Mouse (Mus musculus): ENCODE results near the gene Srpk1. TPM values are rescaled to one million over a fixed set of nuclear protein-coding genes. Genes with fewer than 3 reads are reported as not detected.
"Not testable (repeated sequence)": the region's sequence is repeated elsewhere in the genome, so short reads cannot be mapped to it uniquely, and the experiment has no call there.

Srpk1 gene
- polyA plus RNA-seq, 1 experiment from 2014 or later: 37.1 TPM

DNA sequence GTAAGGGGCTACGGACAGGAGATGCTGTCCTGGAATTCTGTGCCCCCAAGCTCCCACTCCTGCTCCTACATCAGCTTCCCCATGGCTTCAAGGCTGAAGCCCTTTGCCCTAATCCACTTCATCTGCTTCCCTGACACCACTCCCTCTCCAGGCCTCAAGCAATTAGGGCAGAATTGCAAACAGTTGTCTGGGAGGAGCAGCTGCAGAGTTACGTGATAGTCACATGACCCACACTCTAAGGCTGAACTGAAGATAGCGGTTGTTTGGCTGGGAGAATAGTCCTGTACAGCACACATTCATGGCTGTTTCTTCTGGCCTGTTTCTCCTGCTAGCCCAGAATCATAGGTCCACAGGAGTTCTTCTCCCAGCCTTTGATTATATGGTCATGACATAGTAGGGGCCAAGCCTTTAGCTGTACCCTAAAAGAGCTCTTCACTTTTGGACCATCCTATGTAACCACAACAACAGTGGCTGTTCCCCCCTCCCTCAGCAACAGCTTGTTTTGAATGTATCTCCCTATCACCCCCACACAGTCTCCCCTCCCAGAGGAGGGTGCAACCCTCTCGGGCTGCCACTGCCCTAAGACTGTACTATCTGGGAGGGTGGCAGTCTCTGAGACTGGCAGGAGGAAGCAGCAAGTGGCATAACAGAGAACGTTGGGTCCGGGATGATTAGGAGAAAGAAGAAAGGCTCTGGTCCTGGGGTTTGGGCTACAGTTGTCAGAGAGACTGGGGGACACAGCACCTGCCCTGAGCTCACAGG, 65.7 kb downstream of the Srpk1 start:
- Histone ChIP-seq H3K4me3 (ENCODE audit: low read depth, low read length) (no peak overlapping the region), H3K27me3 (replicated peaks; ENCODE audit: insufficient read depth, low read length) (no peaks in the 10 kb centered on the region), H3K9ac (replicated peaks; ENCODE audit: low read depth) (no peak overlapping the region), H3K36me3 (ENCODE audit: insufficient read depth, low read length) (no peaks in the 10 kb centered on the region), H3K27ac (ENCODE audit: low read length) (no peak overlapping the region), H3K4me1 (ENCODE audit: insufficient read depth, low read depth, low read length) (no peaks in the 10 kb centered on the region), H3K9me3 (ENCODE audit: low read length) (no peaks in the 10 kb centered on the region), H3K4me2 (replicated peaks; ENCODE audit: low read depth, low read length) (no peak overlapping the region)
- ATAC-seq (peak; percentile 45), DNase-seq (ENCODE audit: low spot score) (peak; percentile 62)
- TF ChIP-seq EP300 (IDR thresholded peaks at IDR 0.05) (no peak), CTCF (IDR thresholded peaks at IDR 0.05) (peak; percentile 3; the same call in 1 of the 2 replicates)
- WGBS: 41% methylated on average over 6 of the region's 6 CpGs

DNA sequence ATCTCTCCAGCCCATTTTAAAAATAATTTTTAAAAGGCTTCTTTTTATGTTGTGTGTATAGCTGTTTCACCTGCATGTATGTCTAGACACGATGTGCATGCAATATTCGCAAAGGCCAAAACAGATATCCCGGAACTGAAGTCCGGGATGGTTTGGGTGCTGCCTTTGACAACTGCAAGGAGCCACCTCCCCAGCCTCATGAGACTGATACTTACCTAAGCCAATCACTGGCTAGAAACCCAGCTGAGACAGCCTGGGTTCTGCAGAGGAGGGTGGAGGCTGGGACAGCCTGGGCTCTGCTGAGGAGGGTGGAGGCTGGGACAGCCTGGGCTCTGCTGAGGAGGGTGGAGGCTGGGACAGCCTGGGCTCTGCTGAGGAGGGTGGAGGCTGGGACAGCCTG, 68.5 kb downstream of the Srpk1 start:
- not testable (repeated sequence) for H3K27me3 ChIP-seq (replicated peaks; ENCODE audit: insufficient read depth, low read length); H3K4me3 ChIP-seq (ENCODE audit: low read depth, low read length); DNase-seq (ENCODE audit: low spot score); H3K9me3 ChIP-seq (ENCODE audit: low read length); ATAC-seq; H3K4me1 ChIP-seq (ENCODE audit: insufficient read depth, low read depth, low read length); H3K9ac ChIP-seq (replicated peaks; ENCODE audit: low read depth); H3K27ac ChIP-seq (ENCODE audit: low read length); H3K36me3 ChIP-seq (ENCODE audit: insufficient read depth, low read length); H3K4me2 ChIP-seq (replicated peaks; ENCODE audit: low read depth, low read length)
- WGBS: 91% methylated on average over 4 of the region's 4 CpGs

DNA sequence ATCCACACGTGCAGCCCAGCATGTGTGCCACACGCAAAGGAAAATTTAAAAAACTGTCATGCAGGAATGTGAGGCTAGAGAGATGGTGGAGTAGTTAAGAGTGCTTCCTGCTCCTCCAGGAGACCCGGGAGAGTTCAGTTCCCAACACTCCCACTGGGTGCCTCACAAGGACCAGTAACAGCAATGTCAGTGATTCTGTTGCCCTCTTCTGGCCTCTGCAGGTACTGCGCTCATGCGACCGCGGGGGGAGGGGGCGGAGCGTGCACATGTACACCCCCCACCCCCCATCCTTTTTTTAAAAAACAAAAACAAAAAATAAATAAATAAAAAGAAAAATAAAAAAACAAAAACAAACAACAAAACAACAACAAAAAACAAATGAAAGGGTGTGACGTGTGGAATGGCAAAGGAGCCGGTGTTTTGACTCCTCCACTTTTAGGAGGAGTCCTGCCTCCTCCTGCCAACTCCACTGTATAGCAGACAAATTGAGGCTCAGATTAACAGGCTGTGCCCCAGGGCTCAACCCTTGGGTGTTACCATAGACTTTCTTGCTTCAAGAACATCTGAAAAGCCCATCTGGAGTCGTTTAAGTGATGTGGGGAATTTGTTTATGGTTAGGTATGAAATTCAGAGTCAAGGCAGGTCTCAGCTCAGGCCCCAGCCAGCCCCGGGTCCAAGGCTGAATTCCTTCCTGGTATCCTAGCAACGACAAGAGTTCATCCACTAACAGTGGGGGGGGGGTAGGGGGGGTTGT, 69.3 kb downstream of the Srpk1 start:
- H3K36me3 ChIP-seq (ENCODE audit: insufficient read depth, low read length): no peaks in the 10 kb centered on the region
- peak; percentile 72 for DNase-seq (ENCODE audit: low spot score)

GRCm38 (mm10) chr17:28549111-28549510, 73.4 kb downstream of the Srpk1 start, which contains the start of gene Clpsl2:
TSS of gene Clpsl2 (plus strand) at chr17:28549411.
- H3K27ac ChIP-seq (ENCODE audit: low read length): no peak within 1 kb of the TSS
- TF ChIP-seq CTCF (IDR thresholded peaks at IDR 0.05) (no peak), EP300 (IDR thresholded peaks at IDR 0.05) (no peak)
- ATAC-seq (no peak), DNase-seq (ENCODE audit: low spot score) (no peak)
- H3K4me1 ChIP-seq (ENCODE audit: insufficient read depth, low read depth, low read length): no peaks in the 10 kb centered on the region
- no peak within 1 kb of the TSS for H3K4me3 ChIP-seq (ENCODE audit: low read depth, low read length)
- H3K27me3 ChIP-seq (replicated peaks; ENCODE audit: insufficient read depth, low read length): no peaks in the 10 kb centered on the region
- H3K36me3 ChIP-seq (ENCODE audit: insufficient read depth, low read length): no peaks in the 10 kb centered on the region
- H3K4me2 ChIP-seq (replicated peaks; ENCODE audit: low read depth, low read length): no peak within 1 kb of the TSS
- H3K9ac ChIP-seq (replicated peaks; ENCODE audit: low read depth): no peak within 1 kb of the TSS
- 76% methylated on average over 14 of the region's 14 CpGs for WGBS
- H3K9me3 ChIP-seq (ENCODE audit: low read length): no peaks in the 10 kb centered on the region

More for the DNA sequence above, 69.3 kb downstream of the Srpk1 start:
- Histone ChIP-seq H3K27me3 (replicated peaks; ENCODE audit: insufficient read depth, low read length) (no peaks in the 10 kb centered on the region), H3K4me3 (ENCODE audit: low read depth, low read length) (no peak overlapping the region), H3K4me1 (ENCODE audit: insufficient read depth, low read depth, low read length) (no peaks in the 10 kb centered on the region), H3K4me2 (replicated peaks; ENCODE audit: low read depth, low read length) (no peak overlapping the region), H3K9ac (replicated peaks; ENCODE audit: low read depth) (no peak overlapping the region), H3K27ac (ENCODE audit: low read length) (no peak overlapping the region), H3K9me3 (ENCODE audit: low read length) (no peaks in the 10 kb centered on the region)
- peak; percentile 72 for ATAC-seq
- 6% methylated on average over 14 of the region's 14 CpGs for WGBS
- TF ChIP-seq CTCF (IDR thresholded peaks at IDR 0.05): peak; percentile 93
- TF ChIP-seq EP300 (IDR thresholded peaks at IDR 0.05): no peak

- no peaks in the 10 kb centered on the region for H3K27me3 ChIP-seq (replicated peaks; ENCODE audit: insufficient read depth, low read length)
- 57% methylated on average over 11 of the region's 11 CpGs for WGBS
- no peak for TF ChIP-seq EP300 (IDR thresholded peaks at IDR 0.05)
- TF ChIP-seq CTCF (IDR thresholded peaks at IDR 0.05): no peak
- H3K4me3 ChIP-seq (ENCODE audit: low read depth, low read length): no peak overlapping the region
- H3K27ac ChIP-seq (ENCODE audit: low read length): no peak overlapping the region
- H3K9me3 ChIP-seq (ENCODE audit: low read length): no peaks in the 10 kb centered on the region
- H3K4me1 ChIP-seq (ENCODE audit: insufficient read depth, low read depth, low read length): no peaks in the 10 kb centered on the region
- no peaks in the 10 kb centered on the region for H3K36me3 ChIP-seq (ENCODE audit: insufficient read depth, low read length)
- ATAC-seq (no peak), DNase-seq (ENCODE audit: low spot score) (no peak)
- no peak overlapping the region for H3K9ac ChIP-seq (replicated peaks; ENCODE audit: low read depth)
- H3K4me2 ChIP-seq (replicated peaks; ENCODE audit: low read depth, low read length): no peak overlapping the region
Measured at GRCm38 (mm10) chr17:28548550-28548949, 74.0 kb downstream of the Srpk1 start.

DNA sequence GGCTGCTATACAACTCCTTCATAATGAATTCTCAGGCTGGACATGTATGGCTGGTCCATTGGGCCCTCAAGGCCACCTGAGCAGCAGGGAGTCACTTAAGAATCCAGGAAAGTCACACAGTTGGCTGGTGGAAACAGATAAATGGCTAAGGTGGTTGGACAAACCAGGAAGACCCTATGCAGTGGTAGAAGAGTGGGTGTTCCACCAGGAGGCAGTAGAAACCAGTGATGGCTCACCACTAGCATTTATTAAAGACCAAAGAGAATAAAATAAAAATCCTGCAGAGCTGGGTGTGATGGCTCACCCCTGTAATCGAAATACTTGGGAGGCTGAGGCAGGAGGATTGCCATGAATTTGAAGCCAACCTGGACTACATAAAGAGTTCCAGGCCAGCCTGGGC, 75.6 kb downstream of the Srpk1 start:
- no peak for DNase-seq (ENCODE audit: low spot score)
- no peak for TF ChIP-seq EP300 (IDR thresholded peaks at IDR 0.05)
- no peak for TF ChIP-seq CTCF (IDR thresholded peaks at IDR 0.05)
- H3K4me1 ChIP-seq (ENCODE audit: insufficient read depth, low read depth, low read length): no peaks in the 10 kb centered on the region
- no peak overlapping the region for H3K9ac ChIP-seq (replicated peaks; ENCODE audit: low read depth)
- no peak overlapping the region for H3K4me3 ChIP-seq (ENCODE audit: low read depth, low read length)
- no peak overlapping the region for H3K27ac ChIP-seq (ENCODE audit: low read length)
- no peak overlapping the region for H3K4me2 ChIP-seq (replicated peaks; ENCODE audit: low read depth, low read length)
- no peak for ATAC-seq
- WGBS: 85% methylated on average over 1 of the region's 1 CpGs
- no peaks in the 10 kb centered on the region for H3K9me3 ChIP-seq (ENCODE audit: low read length)
- no peaks in the 10 kb centered on the region for H3K27me3 ChIP-seq (replicated peaks; ENCODE audit: insufficient read depth, low read length)
- no peaks in the 10 kb centered on the region for H3K36me3 ChIP-seq (ENCODE audit: insufficient read depth, low read length)
